9 mouse cellular contexts compared by ENCODE assay signal in genomic region chr14:24747471-24747795, GRCm38 (mm10).
DNase-seq lines count a peak whose midpoint lies in the region; ATAC-seq and TF ChIP-seq lines count a peak whose summit lies in the region.
"Had no signal": no experiment of that assay in that cellular context is flagged by ENCODE, and none has a peak within 500 bp of the region (broad histone marks: within the 10 kb centered on the region; RNA-seq: fewer than 3 reads in every experiment).

No protein-coding gene starts in this region.

- H3K4me1 ChIP-seq in hindbrain, embryonic 10.5 days (replicated peaks): peaks cover 13% of the 10 kb centered on the region
- no peaks in the 10 kb centered on the region for H3K4me1 ChIP-seq in hindbrain, embryonic 11.5 days (replicated peaks; ENCODE audit: control insufficient read depth, insufficient read depth, low read length)
- no peaks in the 10 kb centered on the region for H3K4me1 ChIP-seq in midbrain, embryonic 14.5 days (ENCODE audit: control insufficient read depth, insufficient read depth, low read length)
- H3K4me1 ChIP-seq in midbrain, postnatal 0 days (ENCODE audit: insufficient read depth, low read length): 0 out of 2 replicates have a peak, but pooled peaks cover 7% of the 10 kb centered on the region
- H3K4me1 ChIP-seq in limb, embryonic 11.5 days (ENCODE audit: control insufficient read depth, insufficient read depth, low read length): peaks cover 9% of the 10 kb centered on the region

- no peaks in the 10 kb centered on the region for H3K27me3 ChIP-seq in hindbrain, embryonic 10.5 days (ENCODE audit: insufficient read depth, poor library complexity, severe bottlenecking)
- H3K27me3 ChIP-seq in hindbrain, embryonic 11.5 days (ENCODE audit: control insufficient read depth, insufficient read depth, low read length): no peaks in the 10 kb centered on the region
- no peaks in the 10 kb centered on the region for H3K27me3 ChIP-seq in midbrain, embryonic 14.5 days (ENCODE audit: control insufficient read depth, insufficient read depth, low read length)
- no peaks in the 10 kb centered on the region for H3K27me3 ChIP-seq in midbrain, postnatal 0 days (ENCODE audit: insufficient read depth, low read length)
- H3K27me3 ChIP-seq in limb, embryonic 11.5 days (ENCODE audit: control insufficient read depth, insufficient read depth, low read length): no peaks in the 10 kb centered on the region
- H3K27me3 ChIP-seq: midbrain, embryonic 12.5 days had no signal

- no peaks in the 10 kb centered on the region for H3K36me3 ChIP-seq in hindbrain, embryonic 10.5 days
- no peaks in the 10 kb centered on the region for H3K36me3 ChIP-seq in hindbrain, embryonic 11.5 days (ENCODE audit: control insufficient read depth, insufficient read depth, low read length)
- H3K36me3 ChIP-seq in midbrain, embryonic 14.5 days (ENCODE audit: control insufficient read depth, insufficient read depth, low read length): no peaks in the 10 kb centered on the region
- H3K36me3 ChIP-seq in midbrain, postnatal 0 days (ENCODE audit: insufficient read depth, low read length): no peaks in the 10 kb centered on the region
- H3K36me3 ChIP-seq in limb, embryonic 11.5 days (ENCODE audit: control insufficient read depth, insufficient read depth, low read length): no peaks in the 10 kb centered on the region
- H3K36me3 ChIP-seq: midbrain, embryonic 12.5 days had no signal

- peak overlapping the region; percentile 35; the same call in 1 of the 2 replicates for H3K27ac ChIP-seq in hindbrain, embryonic 10.5 days
- H3K27ac ChIP-seq in hindbrain, embryonic 11.5 days (ENCODE audit: low read depth, low read length): no peak overlapping the region
- no peak overlapping the region for H3K27ac ChIP-seq in midbrain, embryonic 14.5 days (replicated peaks; ENCODE audit: low read depth, low read length)
- H3K27ac ChIP-seq in midbrain, postnatal 0 days (ENCODE audit: low read depth, low read length): no peak overlapping the region
- H3K27ac ChIP-seq in limb, embryonic 11.5 days (replicated peaks; ENCODE audit: low read depth, low read length): no peak overlapping the region
- H3K27ac ChIP-seq: midbrain, embryonic 12.5 days had no signal

- H3K9me3 ChIP-seq in hindbrain, embryonic 10.5 days: no peaks in the 10 kb centered on the region
- H3K9me3 ChIP-seq in hindbrain, embryonic 11.5 days (ENCODE audit: control insufficient read depth, low read length): no peaks in the 10 kb centered on the region
- H3K9me3 ChIP-seq in midbrain, embryonic 14.5 days (ENCODE audit: control insufficient read depth, low read length): no peaks in the 10 kb centered on the region
- no peaks in the 10 kb centered on the region for H3K9me3 ChIP-seq in midbrain, postnatal 0 days (ENCODE audit: low read length)
- no peaks in the 10 kb centered on the region for H3K9me3 ChIP-seq in limb, embryonic 11.5 days (ENCODE audit: control insufficient read depth, low read length)
- H3K9me3 ChIP-seq: midbrain, embryonic 12.5 days had no signal

- no peak overlapping the region for H3K4me3 ChIP-seq in hindbrain, embryonic 10.5 days
- no peak overlapping the region for H3K4me3 ChIP-seq in hindbrain, embryonic 11.5 days (ENCODE audit: low read depth, low read length)
- no peak overlapping the region for H3K4me3 ChIP-seq in midbrain, embryonic 14.5 days (replicated peaks; ENCODE audit: low read depth, low read length)
- no peak overlapping the region for H3K4me3 ChIP-seq in midbrain, postnatal 0 days (ENCODE audit: low read depth, low read length)
- no peak overlapping the region for H3K4me3 ChIP-seq in limb, embryonic 11.5 days (ENCODE audit: low read depth, low read length)
- H3K4me3 ChIP-seq: midbrain, embryonic 12.5 days had no signal

- DNase-seq in hindbrain, embryonic 10.5 days (ENCODE audit: low spot score): no peak
- DNase-seq in hindbrain, embryonic 11.5 days (ENCODE audit: low spot score): no peak
- DNase-seq in midbrain, embryonic 14.5 days: peak; percentile 25
- no peak for DNase-seq in midbrain, postnatal 0 days (ENCODE audit: low spot score)
- DNase-seq in limb, embryonic 11.5 days (ENCODE audit: low spot score): peak; percentile 36
- DNase-seq in urinary bladder, postnatal 25 days (ENCODE audit: low spot score): no peak
- no peak for DNase-seq in adrenal gland, postnatal 36 days
- DNase-seq: thymus, postnatal 4 days had no signal

- H3K9ac ChIP-seq in hindbrain, embryonic 11.5 days (ENCODE audit: low read depth, low read length): no peak overlapping the region
- H3K9ac ChIP-seq in midbrain, embryonic 14.5 days (replicated peaks; ENCODE audit: low read length): no peak overlapping the region
- no peak overlapping the region for H3K9ac ChIP-seq in midbrain, postnatal 0 days (replicated peaks; ENCODE audit: low read length, poor library complexity, severe bottlenecking)
- H3K9ac ChIP-seq in limb, embryonic 11.5 days (ENCODE audit: low read length): no peak overlapping the region; the same call in 1 of the 2 replicates
- H3K9ac ChIP-seq: midbrain, embryonic 12.5 days had no signal

- TF ChIP-seq CTCF in midbrain, postnatal 0 days (IDR thresholded peaks at IDR 0.05): no peak

- WGBS in hindbrain, embryonic 10.5 days: 66% methylated on average over 4 of the region's 4 CpGs
- 59% methylated on average over 4 of the region's 4 CpGs for WGBS in hindbrain, embryonic 11.5 days
- 58% methylated on average over 4 of the region's 4 CpGs for WGBS in midbrain, embryonic 14.5 days
- WGBS in midbrain, postnatal 0 days: 47% methylated on average over 4 of the region's 4 CpGs
- 46% methylated on average over 4 of the region's 4 CpGs for WGBS in limb, embryonic 11.5 days

- no peak for ATAC-seq in hindbrain, embryonic 11.5 days (ENCODE audit: low FRiP score)
- ATAC-seq in midbrain, embryonic 14.5 days (ENCODE audit: low FRiP score, low TSS enrichment): no peak
- ATAC-seq in midbrain, postnatal 0 days (ENCODE audit: low FRiP score): no peak; the same call in 1 of the 2 replicates
- ATAC-seq in limb, embryonic 11.5 days (ENCODE audit: insufficient number of reproducible peaks, low FRiP score, low TSS enrichment, low read depth): 0 out of 2 replicates have a peak, but pooled peaks have one; percentile 21

- H3K4me2 ChIP-seq in hindbrain, embryonic 11.5 days (replicated peaks; ENCODE audit: low read depth, low read length): no peak overlapping the region
- no peak overlapping the region for H3K4me2 ChIP-seq in midbrain, embryonic 14.5 days (ENCODE audit: low read length)
- H3K4me2 ChIP-seq in midbrain, postnatal 0 days (ENCODE audit: low read depth, low read length, poor library complexity, severe bottlenecking): no peak overlapping the region
- no peak overlapping the region for H3K4me2 ChIP-seq in limb, embryonic 11.5 days (ENCODE audit: low read depth, severe bottlenecking)
- H3K4me2 ChIP-seq: midbrain, embryonic 12.5 days had no signal

Comparison
In these comparisons a context has a peak if more than half of its experiments do, and no peak if none do; other contexts are left out.
1. DNase-seq: peak in midbrain, embryonic 14.5 days (single experiment) and limb, embryonic 11.5 days (single experiment); none in hindbrain, embryonic 10.5 days (single experiment), hindbrain, embryonic 11.5 days (single experiment), midbrain, postnatal 0 days (single experiment), urinary bladder, postnatal 25 days (single experiment) and adrenal gland, postnatal 36 days (0 of 2).